Mouse (Mus musculus): ENCODE measurements around the gene Layn. TPM values are rescaled to one million over a fixed set of nuclear protein-coding genes. Genes with fewer than 3 reads are reported as not detected.

The Layn gene
- total RNA-seq, 2 experiments from 2014 or later, result 18.4 to 20.3 TPM

Small RNA genes within 50 kb of the gene (microRNA-seq; reads per million reads assigned to microRNA genes)
- gene Mir34b (2.0 reads per million), gene Mir34c (112 reads per million, percentile 57 among the genes with 10 or more reads in this experiment)

Other genes with a start within 250 kb of the Layn start
- 10 to 100 TPM; 21.1 to 23.2 TPM for gene Ppp2r1b, start 231.8 kb downstream of the Layn start, total RNA-seq (2021)
- 10 to 100 TPM; 48.8 to 49.8 TPM for gene Sik2, start 68.0 kb downstream of the Layn start, total RNA-seq (2021)
- gene Btg4, start 16.2 kb downstream of the Layn start, total RNA-seq (2021), result not detected
- gene 4833427G06Rik, start 25.0 kb upstream of the Layn start, total RNA-seq (2021), result under 1 TPM in 1 of 2 experiments, not detected in 1; 0.49 TPM
- gene Gm32742, start 88.4 kb upstream of the Layn start, total RNA-seq (2021), result not detected
- not detected for gene Pou2af1, start 136.6 kb upstream of the Layn start, total RNA-seq (2021)
- gene Colca2, start 201.5 kb upstream of the Layn start, total RNA-seq (2021), result 1 to 10 TPM; 1.0 to 1.3 TPM

Measured in left cerebral cortex, postnatal 10 days (tissue).